Mouse (Mus musculus) T-cell, adult 2 months (primary cell): Measurements from ENCODE around the gene Tmem174.

Experiments used
- DNase-seq: peaks from one replicate; pipeline ENCODE4 v3.0.0; 2022; ENCODE audit warnings: low spot score

Tmem174 gene

GRCm38 (mm10) chr13:98637145-98637544 lies at the start of gene Tmem174:
TSS of gene Tmem174 (minus strand) at chr13:98637410.
- DNase-seq = no peak

GRCm38 (mm10) chr13:98684144-98684900 lies 47.1 kb upstream of the Tmem174 start:
- DNase-seq = no peak

GRCm38 (mm10) chr13:98683412-98683811 lies 46.2 kb upstream of the Tmem174 start:
- DNase-seq = no peak

GRCm38 (mm10) chr13:98680470-98681060 lies 43.4 kb upstream of the Tmem174 start:
- DNase-seq = no peak

DNA sequence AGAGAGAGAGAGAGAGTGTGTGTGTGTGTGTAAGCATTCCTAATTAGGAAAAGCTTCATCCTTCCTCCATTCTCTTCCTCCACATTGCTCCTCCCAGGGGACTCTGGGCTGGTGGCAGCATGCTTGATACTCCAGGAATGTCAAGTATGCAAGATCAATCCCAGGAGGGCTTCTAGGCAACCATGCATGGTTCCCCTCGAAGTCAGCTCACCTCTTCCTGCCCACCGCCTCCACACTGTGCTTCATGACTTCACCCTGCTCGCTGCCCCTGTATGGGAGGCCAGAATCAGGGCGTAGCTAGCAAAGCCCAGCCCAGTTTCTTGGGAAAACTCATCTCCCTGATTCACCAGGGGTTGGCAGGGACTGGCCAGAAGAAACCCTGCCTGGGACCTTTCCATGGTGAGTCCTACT lies 42.4 kb upstream of the Tmem174 start:
- no peak for DNase-seq

DNA sequence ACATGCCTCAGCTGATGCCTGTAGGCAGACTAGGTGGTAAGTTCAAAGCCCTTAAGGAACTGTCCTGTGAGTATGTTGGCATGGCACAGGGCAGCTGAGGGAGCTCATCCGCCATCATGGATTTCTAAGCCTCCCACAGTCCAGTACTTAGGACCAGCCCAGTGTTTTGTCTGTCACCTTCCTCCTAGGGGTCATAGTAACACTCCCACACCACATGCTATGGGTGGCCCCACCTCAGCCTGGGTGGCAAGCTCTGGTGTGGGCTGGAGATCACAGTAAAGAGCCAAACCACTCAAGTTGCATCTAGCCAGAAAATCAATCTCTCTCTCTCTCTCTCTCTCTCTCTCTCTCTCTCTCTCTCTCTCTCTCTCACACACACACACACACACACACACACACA lies 42.0 kb upstream of the Tmem174 start:
- no peak for DNase-seq

GRCm38 (mm10) chr13:98673922-98674321 lies 36.7 kb upstream of the Tmem174 start:
- DNase-seq = no peak

- DNase-seq = no peak
Observed at GRCm38 (mm10) chr13:98669296-98669695, 32.1 kb upstream of the Tmem174 start.

DNA sequence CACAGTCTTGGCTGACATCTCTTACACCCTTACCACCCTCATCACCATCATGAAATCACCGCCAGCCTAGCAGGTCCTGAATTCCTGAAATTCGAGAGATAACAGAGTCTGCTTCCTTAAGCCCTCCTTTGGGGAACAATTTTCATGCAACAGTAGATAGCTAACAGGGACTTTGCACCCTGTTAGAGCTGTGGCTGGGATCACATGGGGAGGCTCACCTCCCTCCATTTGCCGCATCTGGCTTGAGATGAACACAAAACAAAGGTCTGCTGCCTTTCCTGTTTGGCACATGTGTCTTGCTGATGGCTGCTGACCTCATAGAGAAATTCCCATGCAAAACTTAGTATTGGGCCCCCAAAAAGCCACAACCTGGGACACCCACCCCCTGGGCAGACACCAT lies 30.1 kb upstream of the Tmem174 start:
- DNase-seq = no peak

GRCm38 (mm10) chr13:98665240-98665639 lies 28.0 kb upstream of the Tmem174 start:
- no peak for DNase-seq

DNA sequence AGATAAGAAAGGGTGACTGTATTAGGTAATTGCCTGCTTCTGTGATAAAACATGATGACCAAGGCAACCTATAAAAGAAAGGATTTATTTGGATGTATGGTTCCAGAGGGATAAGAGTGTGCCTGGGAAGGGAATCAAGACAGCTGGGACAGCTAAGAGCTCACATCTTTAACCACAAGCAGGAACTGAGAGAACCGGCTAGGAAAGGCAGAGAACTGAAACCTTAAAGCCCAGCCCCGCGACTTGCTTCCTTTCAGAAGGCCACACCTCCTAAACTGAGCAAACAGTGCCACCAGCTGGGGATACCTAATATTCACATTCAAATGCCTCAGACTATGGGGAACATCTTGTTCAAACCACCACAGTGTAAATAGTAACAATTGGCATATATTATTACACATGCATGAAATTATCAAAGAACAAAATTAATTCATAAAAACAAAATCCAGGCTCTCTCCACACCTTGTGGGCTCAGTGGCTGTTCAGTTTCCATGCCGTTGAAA lies 25.0 kb upstream of the Tmem174 start:
- no peak for DNase-seq

GRCm38 (mm10) chr13:98656034-98656471 lies 18.8 kb upstream of the Tmem174 start:
- DNase-seq = no peak

- DNase-seq = no peak
Observed at GRCm38 (mm10) chr13:98655346-98655745, 18.1 kb upstream of the Tmem174 start.

GRCm38 (mm10) chr13:98654129-98654939 lies 17.1 kb upstream of the Tmem174 start:
- no peak for DNase-seq

DNA sequence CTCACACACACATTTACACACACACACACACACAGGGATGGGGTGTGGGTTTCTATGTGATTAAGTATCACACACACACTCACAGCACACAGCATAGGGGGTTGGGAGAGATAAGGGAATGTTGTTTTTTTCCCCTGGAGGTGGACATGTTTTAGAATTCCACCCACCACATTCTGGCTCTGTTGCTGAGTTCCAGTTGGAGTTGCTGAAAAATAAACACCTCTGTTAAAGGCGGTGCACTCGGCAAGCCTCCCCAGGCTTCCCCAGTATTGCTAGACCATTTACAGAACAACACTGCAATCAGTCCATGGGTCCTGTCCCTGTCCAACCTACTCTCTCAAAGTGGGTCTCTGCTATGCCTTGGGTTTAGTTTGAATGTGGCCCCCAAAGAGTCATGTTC lies 15.0 kb upstream of the Tmem174 start:
- no peak for DNase-seq

GRCm38 (mm10) chr13:98651228-98651977 lies 14.2 kb upstream of the Tmem174 start:
- no peak for DNase-seq

- DNase-seq = no peak
Observed at GRCm38 (mm10) chr13:98647775-98648568, 10.8 kb upstream of the Tmem174 start.

DNA sequence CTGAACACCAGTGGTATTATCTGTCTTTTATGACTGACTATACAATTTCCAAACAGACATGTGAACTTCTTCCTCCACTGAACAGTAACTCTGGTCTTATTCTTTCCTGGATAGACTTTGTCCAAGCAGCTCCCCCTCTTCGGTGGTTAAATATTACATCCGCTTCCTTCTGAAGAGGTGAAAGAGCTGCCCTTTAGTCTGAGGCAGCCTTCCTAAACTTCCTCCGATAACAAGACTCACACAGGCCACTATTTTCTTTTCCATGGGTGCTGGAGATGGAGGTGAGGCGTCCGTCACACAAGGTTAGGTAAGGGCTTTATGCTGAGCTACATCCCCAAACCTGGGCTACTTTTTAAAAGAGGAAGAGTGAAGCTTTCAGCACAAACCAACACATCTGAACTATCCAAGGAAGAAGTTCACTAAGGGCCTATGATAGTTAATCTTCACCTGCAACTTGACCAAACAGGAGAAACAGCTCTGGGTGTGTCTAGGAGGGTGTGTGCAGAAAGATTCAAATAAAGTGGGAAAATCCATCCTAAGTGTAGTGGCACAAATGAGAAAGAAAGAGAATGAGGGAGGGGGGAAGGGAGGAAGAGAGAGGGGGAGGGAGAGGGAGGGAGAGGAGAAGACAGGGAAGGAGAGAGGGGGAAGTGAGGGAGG lies 1.4 kb upstream of the Tmem174 start:
- DNase-seq = no peak

DNA sequence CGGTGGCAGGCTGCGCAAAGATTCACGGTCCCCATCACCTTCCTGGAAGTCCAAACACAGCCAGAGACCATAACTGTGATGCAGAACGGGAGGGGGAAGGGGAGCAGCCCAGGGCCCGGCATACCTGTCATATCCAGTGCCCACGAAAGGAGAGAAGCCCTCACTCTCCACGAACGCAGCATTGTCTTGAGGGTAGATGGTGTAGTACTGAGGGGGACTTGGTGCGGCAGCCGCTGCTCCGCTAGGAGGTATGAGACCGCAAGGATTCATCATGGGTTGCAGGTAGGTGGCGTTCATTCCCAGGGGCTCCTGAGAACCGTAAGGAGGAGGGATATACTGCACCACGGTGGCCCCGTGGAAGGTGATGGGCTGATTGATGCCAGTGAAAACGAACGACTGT lies 639 bp downstream of the Tmem174 start:
- DNase-seq = no peak

GRCm38 (mm10) chr13:98633641-98634484 lies 3.3 kb downstream of the Tmem174 start:
- no peak for DNase-seq
